Mouse (Mus musculus): ENCODE measurements at regions not wholly inside any gene's neighbourhood (a gene's known extent, or its start where the extent isn't known, plus 50 kb on each side); places are given as distances from the start of the nearest gene placed in this dataset.

- TF ChIP-seq CTCF (IDR thresholded peaks at IDR 0.05; ENCODE audit: low read depth) (no peak), EP300 (IDR thresholded peaks at IDR 0.05; ENCODE audit: low read depth) (no peak)
Observed at GRCm38 (mm10) chr2:55817273-55817672, 381.5 kb downstream of the Kcnj3 start.

All from heart, postnatal 0 days (tissue).